Mouse (Mus musculus): Measurements from ENCODE around the gene Sema3g. TPM values are rescaled to one million over a fixed set of nuclear protein-coding genes. Genes with fewer than 3 reads are reported as not detected.
A peak's percentile ranks its signal among the peaks of the same experiment; 100 is the strongest.

Sema3g gene
- polyA plus RNA-seq, 1 experiment from 2014 or later = 0.51 TPM

DNA sequence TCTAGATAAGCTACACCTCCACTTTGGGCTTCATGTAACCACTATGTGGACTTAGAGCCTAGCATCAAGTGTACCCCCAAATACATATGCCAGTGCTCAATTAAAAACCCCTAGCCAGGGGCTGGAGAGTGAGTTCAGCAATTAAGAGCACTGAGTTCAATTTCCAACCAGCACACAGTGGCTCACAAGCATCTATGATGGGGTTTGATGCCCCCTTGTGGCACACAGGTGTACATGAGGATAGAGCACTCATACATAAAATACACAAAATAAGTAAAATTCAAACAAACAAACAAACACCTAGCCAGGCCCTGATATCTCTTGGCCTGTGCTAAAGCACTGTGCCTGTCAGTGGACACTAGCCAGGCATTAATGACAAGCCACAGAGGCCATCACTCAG, 21.7 kb upstream of the Sema3g start:
- no peak overlapping the region for H3K4me3 ChIP-seq
- no peak for ATAC-seq (ENCODE audit: extremely low read depth, insufficient number of reproducible peaks, low FRiP score, low TSS enrichment)
- H3K36me3 ChIP-seq = peaks cover 96% of the 10 kb centered on the region
- H3K27ac ChIP-seq (replicated peaks) = peak overlapping the region; percentile 92
- peak overlapping the region; percentile 50; the same call in 1 of the 2 replicates for H3K4me2 ChIP-seq
- no peaks in the 10 kb centered on the region for H3K27me3 ChIP-seq (replicated peaks)
- peaks cover 99% of the 10 kb centered on the region for H3K4me1 ChIP-seq
- peak overlapping the region; percentile 63 for H3K9ac ChIP-seq
- H3K9me3 ChIP-seq = no peaks in the 10 kb centered on the region

DNA sequence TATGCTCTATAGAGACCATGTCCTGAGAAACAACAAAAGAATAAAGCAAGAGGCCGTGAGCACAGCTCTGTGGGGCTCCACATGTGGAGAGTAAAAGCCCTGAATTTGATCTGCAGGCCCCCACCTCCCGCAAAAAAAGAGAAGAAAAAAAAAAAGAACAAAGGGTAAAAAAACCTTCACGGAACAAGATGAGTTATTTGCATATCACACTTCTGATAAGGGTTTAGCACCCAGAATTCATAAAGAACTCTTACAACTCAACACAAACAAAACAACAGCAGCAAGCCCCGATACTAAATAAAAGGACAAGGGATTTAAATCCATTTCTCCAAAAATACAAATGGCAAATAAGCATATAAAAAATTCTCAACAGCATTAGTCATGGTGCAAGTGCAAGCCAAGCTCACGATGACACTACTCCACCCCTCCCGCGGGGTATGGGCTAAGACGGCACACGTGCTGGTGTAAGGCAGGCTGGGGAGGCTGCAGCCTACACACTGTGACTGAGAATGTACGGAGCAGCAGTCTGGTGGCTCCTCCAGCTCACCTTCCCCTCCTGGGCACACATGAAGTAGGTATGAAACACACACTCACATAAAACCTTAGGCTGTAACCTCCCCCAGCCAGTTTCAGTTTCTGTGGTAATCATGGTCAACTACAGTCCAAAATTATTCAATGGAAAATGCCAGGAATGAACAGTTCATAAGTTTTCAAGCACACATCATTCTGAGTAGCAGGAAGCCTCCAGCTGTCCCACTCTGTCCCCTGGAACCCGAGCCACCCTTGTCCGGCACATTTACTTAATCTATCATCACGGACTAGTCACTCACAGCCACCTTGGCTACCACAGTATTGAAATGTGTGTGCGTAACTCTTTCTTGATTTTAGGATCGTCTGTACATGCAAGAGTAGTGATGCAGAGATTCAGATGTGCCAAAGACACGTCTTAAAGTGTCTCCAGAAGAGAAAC, 19.8 kb upstream of the Sema3g start:
- H3K9me3 ChIP-seq = no peaks in the 10 kb centered on the region
- H3K4me3 ChIP-seq = no peak overlapping the region
- H3K4me1 ChIP-seq = peaks cover 91% of the 10 kb centered on the region
- peak overlapping the region; percentile 37 for H3K4me2 ChIP-seq
- WGBS = 45% methylated on average over 16 of the region's 16 CpGs
- peak overlapping the region; percentile 48; the same call in 1 of the 2 replicates for H3K9ac ChIP-seq
- peak overlapping the region; percentile 25 for H3K27ac ChIP-seq (replicated peaks)
- H3K36me3 ChIP-seq = peaks cover 96% of the 10 kb centered on the region
- ATAC-seq (ENCODE audit: extremely low read depth, insufficient number of reproducible peaks, low FRiP score, low TSS enrichment) = peak; percentile 37; the same call in 1 of the 2 replicates
- H3K27me3 ChIP-seq (replicated peaks) = no peaks in the 10 kb centered on the region

DNA sequence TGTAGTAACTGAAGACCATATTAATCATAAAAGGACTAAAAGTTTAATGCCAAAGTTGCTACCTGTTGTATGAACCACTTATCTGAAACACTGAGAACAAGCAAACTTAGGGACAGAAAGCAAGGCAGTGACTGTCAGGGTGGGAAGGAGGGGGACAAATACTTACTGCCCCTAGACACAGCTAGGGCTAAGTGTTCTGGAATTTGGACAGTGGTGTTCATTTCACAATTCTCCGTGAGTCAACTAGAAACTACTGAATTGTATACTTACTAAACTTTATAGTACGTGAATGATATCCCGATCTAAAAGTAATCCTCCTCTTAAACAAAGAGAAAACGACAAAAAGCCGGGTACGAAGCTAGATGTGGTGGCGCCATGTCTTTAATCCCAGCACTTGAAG, 18.1 kb upstream of the Sema3g start:
- Histone ChIP-seq H3K9me3 (no peaks in the 10 kb centered on the region), H3K27me3 (replicated peaks) (no peaks in the 10 kb centered on the region), H3K4me1 (peaks cover 88% of the 10 kb centered on the region), H3K9ac (no peak overlapping the region), H3K4me3 (no peak overlapping the region), H3K27ac (replicated peaks) (0 out of 2 replicates have a peak overlapping the region, but pooled peaks have one; percentile 4), H3K36me3 (peaks cover 96% of the 10 kb centered on the region), H3K4me2 (no peak overlapping the region)
- no peak for ATAC-seq (ENCODE audit: extremely low read depth, insufficient number of reproducible peaks, low FRiP score, low TSS enrichment)
- WGBS = 86% methylated on average over 7 of the region's 7 CpGs

DNA sequence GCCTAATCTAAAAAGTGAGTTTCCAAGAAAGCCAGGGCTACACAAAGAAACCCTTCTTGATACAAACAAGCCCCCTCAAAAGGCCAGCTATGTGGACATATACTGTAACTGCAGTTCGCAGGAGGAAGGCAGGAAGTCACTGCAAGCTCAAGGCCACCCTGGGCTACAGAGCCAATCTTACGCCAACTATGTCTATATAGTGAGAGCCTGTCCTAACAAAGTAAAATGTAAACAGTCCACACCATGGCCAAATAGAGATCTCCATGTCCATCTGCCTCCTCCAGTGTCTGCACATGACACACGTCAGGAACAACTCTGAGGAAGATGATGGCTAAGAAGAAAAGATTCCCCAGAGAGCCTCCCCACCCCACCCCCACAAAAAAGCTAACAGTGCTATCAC, 17.6 kb upstream of the Sema3g start:
- Histone ChIP-seq H3K36me3 (peaks cover 94% of the 10 kb centered on the region), H3K9me3 (no peaks in the 10 kb centered on the region), H3K27me3 (replicated peaks) (no peaks in the 10 kb centered on the region), H3K9ac (0 out of 2 replicates have a peak overlapping the region, but pooled peaks have one; percentile 8), H3K4me2 (no peak overlapping the region), H3K27ac (replicated peaks) (0 out of 2 replicates have a peak overlapping the region, but pooled peaks have one; percentile 4), H3K4me1 (peaks cover 88% of the 10 kb centered on the region), H3K4me3 (no peak overlapping the region)
- 70% methylated on average over 3 of the region's 3 CpGs for WGBS
- no peak for ATAC-seq (ENCODE audit: extremely low read depth, insufficient number of reproducible peaks, low FRiP score, low TSS enrichment)

DNA sequence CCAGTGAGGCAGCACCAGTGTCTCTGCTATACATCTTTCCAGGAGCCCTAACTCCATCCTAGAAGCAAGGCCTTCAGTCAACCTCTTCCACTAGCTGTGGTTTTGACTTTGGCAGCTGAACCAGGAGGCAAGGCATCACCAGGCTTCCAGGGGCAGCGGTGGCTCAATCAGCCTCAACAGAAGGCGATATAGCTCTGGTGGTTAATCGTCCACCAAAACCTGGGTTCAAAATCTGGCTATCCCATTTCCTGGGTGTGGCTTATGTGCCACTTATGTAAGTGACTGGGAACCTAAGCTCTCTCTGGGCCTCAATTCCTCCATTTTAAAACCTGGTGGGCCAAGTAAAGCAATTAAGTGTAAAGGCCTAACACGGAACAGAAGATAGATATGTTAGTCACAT, 12.8 kb upstream of the Sema3g start:
- H3K4me3 ChIP-seq = peak overlapping the region; percentile 82
- H3K4me2 ChIP-seq = peak overlapping the region; percentile 82
- no peaks in the 10 kb centered on the region for H3K27me3 ChIP-seq (replicated peaks)
- peak overlapping the region; percentile 100 for H3K27ac ChIP-seq (replicated peaks)
- H3K9me3 ChIP-seq = no peaks in the 10 kb centered on the region
- ATAC-seq (ENCODE audit: extremely low read depth, insufficient number of reproducible peaks, low FRiP score, low TSS enrichment) = no peak
- peaks cover 56% of the 10 kb centered on the region for H3K4me1 ChIP-seq
- peak overlapping the region; percentile 97 for H3K9ac ChIP-seq
- WGBS = 52% methylated on average over 4 of the region's 4 CpGs
- peaks cover 52% of the 10 kb centered on the region for H3K36me3 ChIP-seq

DNA sequence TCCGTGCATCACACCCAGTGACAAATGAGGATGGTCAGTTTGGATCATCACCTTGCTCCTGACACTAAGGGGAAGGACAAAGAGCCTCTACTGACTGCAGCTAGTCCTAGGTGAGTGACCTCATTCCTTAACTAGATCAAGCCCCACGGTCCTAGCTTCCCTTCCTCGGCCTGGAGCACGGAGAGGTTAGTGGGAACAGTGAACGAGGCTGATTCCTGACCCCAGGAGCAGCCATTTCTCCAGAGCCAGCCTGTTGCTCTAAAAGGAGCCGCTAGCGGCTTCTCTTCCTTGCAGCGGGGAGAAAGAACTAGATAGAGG, 12.5 kb upstream of the Sema3g start:
- Histone ChIP-seq H3K4me1 (peaks cover 56% of the 10 kb centered on the region), H3K4me2 (peak overlapping the region; percentile 82), H3K36me3 (peaks cover 52% of the 10 kb centered on the region), H3K9me3 (no peaks in the 10 kb centered on the region), H3K27me3 (replicated peaks) (no peaks in the 10 kb centered on the region), H3K27ac (replicated peaks) (peak overlapping the region; percentile 100), H3K9ac (peak overlapping the region; percentile 97), H3K4me3 (peak overlapping the region; percentile 82)
- WGBS = 6% methylated on average over 8 of the region's 8 CpGs
- no peak for ATAC-seq (ENCODE audit: extremely low read depth, insufficient number of reproducible peaks, low FRiP score, low TSS enrichment)

DNA sequence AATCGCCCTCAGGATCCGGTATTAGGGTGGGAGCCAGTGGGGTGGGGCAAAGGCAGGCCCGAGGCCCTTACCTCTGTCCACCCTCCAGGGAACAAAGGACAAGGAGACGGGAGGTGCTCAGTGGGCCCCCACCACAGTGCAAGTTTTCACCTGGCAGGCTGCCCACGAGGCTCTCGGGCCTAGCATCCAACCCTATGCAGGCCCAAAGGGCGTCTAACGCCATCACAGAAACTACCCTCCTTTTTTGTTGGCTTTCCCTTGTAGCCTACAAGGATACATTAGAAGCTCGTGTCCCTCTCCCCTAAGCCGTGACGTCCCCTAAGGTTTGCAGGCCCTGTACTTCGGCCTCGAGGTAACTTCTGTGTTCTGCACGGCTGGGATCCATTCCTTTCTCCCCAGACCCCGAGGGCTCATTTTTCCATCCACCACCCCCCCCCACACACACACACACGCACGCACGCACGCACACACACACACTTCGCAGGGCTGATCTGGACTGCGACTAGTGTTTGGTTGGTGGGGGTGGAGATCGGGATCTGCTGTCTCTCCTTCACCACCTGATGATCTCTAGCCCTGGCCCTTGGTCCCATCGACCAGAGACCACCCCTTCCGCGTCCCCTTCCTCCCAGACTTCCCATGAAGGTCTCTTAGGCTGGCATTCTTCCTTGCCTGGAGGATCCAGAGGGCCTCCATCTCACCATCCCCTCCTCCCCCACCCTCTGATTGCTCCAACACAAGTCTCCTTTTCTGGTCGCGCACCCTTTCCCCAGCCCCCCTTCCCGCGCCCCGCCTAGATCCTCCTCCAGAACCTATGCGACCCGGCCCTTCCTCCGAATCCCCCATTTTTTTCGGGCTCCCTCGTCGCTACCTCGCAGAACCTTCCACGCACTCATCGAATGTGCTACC, 11.8 kb upstream of the Sema3g start:
- Histone ChIP-seq H3K4me2 (peak overlapping the region; percentile 82), H3K9me3 (no peaks in the 10 kb centered on the region), H3K36me3 (peaks cover 49% of the 10 kb centered on the region), H3K27me3 (replicated peaks) (no peaks in the 10 kb centered on the region), H3K4me1 (peaks cover 53% of the 10 kb centered on the region), H3K9ac (peak overlapping the region; percentile 97), H3K4me3 (peak overlapping the region; percentile 82), H3K27ac (replicated peaks) (peak overlapping the region; percentile 100)
- no peak for ATAC-seq (ENCODE audit: extremely low read depth, insufficient number of reproducible peaks, low FRiP score, low TSS enrichment)
- WGBS = under 1% methylated on average over 39 of the region's 39 CpGs

DNA sequence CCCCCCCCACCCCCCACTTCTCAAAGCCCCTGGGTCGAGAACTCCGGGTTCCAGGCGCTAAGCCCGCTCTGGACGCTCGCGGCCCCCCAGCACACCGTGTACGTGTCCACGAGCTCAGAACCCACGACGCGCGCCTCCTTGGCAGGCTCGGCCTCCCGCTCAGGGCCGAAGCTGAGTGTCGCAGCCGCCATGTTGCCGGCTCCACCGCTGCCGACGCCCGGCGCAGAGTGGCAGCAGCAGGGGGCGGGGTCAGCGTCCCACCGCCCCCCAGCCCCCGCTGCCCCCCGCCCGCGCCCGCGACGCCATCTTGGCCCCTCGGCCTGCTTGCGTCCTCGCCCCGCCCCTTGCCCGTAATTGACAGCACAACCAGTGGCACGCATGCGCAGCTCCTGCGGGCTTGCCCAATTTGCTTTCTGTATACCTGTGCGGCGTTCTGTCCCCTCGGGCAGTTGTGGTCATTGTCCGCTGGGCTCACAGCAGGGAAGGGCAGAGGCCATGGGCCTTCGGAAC, 11.1 kb upstream of the Sema3g start:
- under 1% methylated on average over 48 of the region's 48 CpGs for WGBS
- H3K36me3 ChIP-seq = peaks cover 49% of the 10 kb centered on the region

DNA sequence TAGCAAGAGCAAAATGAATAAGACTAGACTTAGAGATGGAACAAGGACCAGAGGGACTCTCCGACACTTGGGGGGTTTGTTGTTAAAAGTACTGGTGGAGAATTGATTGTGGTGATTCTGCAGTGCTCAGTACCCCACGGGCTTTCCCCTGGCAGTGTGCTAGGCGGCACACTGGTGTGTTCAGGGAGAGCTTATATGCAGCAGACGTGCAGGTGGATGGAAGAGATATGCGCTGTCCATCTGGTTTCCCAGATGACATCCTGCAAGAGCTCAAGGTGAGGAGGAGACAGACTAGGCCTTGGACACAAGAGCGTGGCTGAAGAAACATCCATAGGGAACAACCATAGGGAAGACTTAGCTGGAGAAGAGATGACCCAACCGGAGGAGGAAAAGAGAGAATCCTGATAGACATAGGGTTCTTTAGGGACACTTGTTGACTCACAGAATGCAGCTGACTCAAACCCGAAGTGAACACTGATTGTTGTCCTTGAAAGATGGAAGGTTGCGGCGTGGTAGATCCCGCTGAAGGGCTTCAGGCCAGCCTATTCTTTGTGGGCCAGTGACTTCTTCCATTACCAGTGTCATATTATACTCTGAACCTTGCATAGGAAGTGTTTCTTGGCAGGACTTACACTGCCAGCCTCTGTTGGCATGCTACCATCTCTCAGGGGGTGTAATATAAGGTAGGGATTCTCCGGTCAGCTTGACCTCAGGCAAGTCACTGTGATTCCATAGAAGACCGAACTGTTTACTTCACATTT, 10.4 kb upstream of the Sema3g start:
- no peak for ATAC-seq (ENCODE audit: extremely low read depth, insufficient number of reproducible peaks, low FRiP score, low TSS enrichment)
- Histone ChIP-seq H3K9me3 (no peaks in the 10 kb centered on the region), H3K36me3 (peaks cover 49% of the 10 kb centered on the region), H3K4me1 (peaks cover 55% of the 10 kb centered on the region), H3K27me3 (replicated peaks) (no peaks in the 10 kb centered on the region), H3K9ac (peak overlapping the region; percentile 97), H3K27ac (replicated peaks) (peak overlapping the region; percentile 100), H3K4me2 (peak overlapping the region; percentile 82), H3K4me3 (peak overlapping the region; percentile 82)
- WGBS = 72% methylated on average over 13 of the region's 13 CpGs

More for the DNA sequence above, 11.1 kb upstream of the Sema3g start:
- peak overlapping the region; percentile 82 for H3K4me3 ChIP-seq
- H3K4me1 ChIP-seq = peaks cover 55% of the 10 kb centered on the region
- no peaks in the 10 kb centered on the region for H3K9me3 ChIP-seq
- peak; percentile 32 for ATAC-seq (ENCODE audit: extremely low read depth, insufficient number of reproducible peaks, low FRiP score, low TSS enrichment)
- no peaks in the 10 kb centered on the region for H3K27me3 ChIP-seq (replicated peaks)
- H3K4me2 ChIP-seq = peak overlapping the region; percentile 82
- peak overlapping the region; percentile 100 for H3K27ac ChIP-seq (replicated peaks)
- peak overlapping the region; percentile 97 for H3K9ac ChIP-seq

DNA sequence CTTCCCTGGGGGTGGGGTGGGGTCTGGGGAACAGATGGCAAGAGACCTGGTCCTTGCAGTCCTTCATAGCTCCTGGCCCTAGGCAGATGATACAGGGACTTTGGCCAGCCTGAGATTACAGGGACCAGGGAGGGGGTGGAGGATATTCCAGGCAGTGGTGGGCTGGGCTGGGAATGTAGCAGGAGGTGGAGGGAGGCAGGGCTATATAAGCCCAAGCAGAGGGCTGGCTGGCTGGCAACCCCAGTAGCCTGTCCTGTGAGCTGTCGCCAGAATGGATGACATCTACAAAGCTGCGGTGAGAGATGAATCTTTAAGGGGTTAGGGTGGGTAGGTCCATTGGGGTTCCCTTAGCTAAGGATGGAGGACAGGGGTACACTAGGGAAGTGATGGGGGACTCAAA, 9.6 kb upstream of the Sema3g start, which contains the start of gene Tnnc1:
Gene Tnnc1 (plus strand): TSS at position 229 of the 400 bp plus-strand sequence.
- Histone ChIP-seq H3K9ac (peak within 1 kb of the TSS; percentile 97), H3K4me3 (peak within 1 kb of the TSS; percentile 82), H3K9me3 (no peaks in the 10 kb centered on the region), H3K4me2 (peak within 1 kb of the TSS; percentile 82), H3K36me3 (peaks cover 49% of the 10 kb centered on the region), H3K4me1 (peaks cover 62% of the 10 kb centered on the region), H3K27ac (replicated peaks) (peak within 1 kb of the TSS; percentile 100), H3K27me3 (replicated peaks) (no peaks in the 10 kb centered on the region)
- no peak; the same call in 1 of the 2 replicates for ATAC-seq (ENCODE audit: extremely low read depth, insufficient number of reproducible peaks, low FRiP score, low TSS enrichment)
- 33% methylated on average over 2 of the region's 2 CpGs for WGBS

All from heart, embryonic 13.5 days (tissue).